Mouse (Mus musculus) G1E (cell line): ENCODE results near the gene Cmss1.

Experiments
- CTCF ChIP-seq: IDR thresholded peaks from 2 replicates; pipeline ENCODE4 v1.5.1; 2012; ENCODE audit warnings: low read depth, low read length, inconsistent platforms, mixed read lengths
- POLR2AphosphoS5 ChIP-seq: IDR thresholded peaks from 2 replicates; pipeline ENCODE4 v1.6.1; 2012; ENCODE audit warnings: low read depth, low read length, inconsistent platforms; ENCODE audit not compliant: insufficient replicate concordance
- TAL1 ChIP-seq: conservative IDR thresholded peaks from 2 replicates; pipeline ENCODE4 v1.6.1; 2012; ENCODE audit warnings: low read depth, low read length, inconsistent platforms, mixed read lengths

DNA sequence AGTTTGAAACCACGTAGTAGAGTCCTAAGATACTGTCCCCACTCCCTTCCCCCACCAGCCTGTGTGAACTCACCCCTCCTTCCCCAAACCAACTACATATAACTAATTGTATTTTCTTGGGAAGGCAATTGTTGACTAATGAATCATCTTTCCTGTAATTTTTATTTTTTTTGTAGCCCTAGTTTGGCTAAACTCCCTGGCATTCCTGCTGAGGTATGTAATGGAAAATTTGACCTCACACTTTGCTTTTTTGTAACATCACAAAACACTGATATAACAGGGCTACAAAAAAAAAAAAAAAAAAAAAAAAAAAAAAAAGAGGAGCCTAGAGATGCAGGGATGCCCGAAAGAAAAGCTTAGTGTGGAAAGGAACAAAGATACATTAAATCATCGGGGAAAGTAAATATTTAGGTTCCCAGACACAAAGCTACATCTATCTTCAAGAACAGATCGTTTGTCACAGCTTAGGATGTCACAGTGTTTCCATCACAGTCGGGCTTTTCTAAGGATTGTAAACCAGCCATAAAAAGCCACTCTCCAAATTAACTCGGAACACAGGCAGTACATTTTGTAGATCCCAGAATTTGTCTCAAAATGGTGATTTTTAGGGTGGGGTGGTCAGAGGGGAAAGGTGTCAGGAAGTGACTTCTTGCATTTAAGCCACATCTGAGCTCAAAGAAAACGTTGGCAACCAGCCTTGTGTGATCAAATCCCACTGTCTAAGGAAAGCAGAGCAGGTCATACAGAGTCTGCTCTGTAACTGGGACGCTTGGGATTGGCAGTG lies 185.7 kb downstream of the Cmss1 start:
- no peak for TF ChIP-seq CTCF
- TF ChIP-seq POLR2AphosphoS5: no peak
- no peak for TF ChIP-seq TAL1
